Mouse (Mus musculus): ENCODE measurements around the gene Ranbp9.
"Not testable (repeated sequence)": the region's sequence is repeated elsewhere in the genome, so short reads cannot be mapped to it uniquely, and the experiment has no call there.

Ranbp9 gene

GRCm38 (mm10) chr13:43496660-43497059 lies 15.6 kb upstream of the Ranbp9 start:
- no peak for DNase-seq (ENCODE audit: low spot score in 2 of 2)

- no peak for DNase-seq (ENCODE audit: low spot score in 2 of 2)
These were observed 14.6 kb upstream of the Ranbp9 start for GRCm38 (mm10) chr13:43495645-43496044.

DNA sequence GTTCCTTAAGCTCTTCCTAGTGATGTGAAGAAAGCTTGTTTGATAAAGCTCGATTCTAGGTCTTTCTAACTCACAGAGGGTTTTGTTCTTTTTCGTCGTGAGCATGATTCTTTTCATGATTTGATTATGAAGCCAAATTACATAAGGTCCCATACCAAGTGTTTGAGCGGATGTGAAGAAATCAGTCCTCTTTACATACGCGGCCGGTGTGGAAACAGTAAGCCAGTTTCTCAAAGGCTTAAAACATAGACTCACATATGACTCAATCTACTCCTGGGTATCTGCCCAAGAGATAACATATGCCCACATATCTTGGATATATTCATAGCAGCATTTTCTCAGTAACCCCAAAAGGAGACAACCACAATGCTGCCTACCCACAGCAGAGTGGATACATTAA lies 12.6 kb upstream of the Ranbp9 start:
- no peak for DNase-seq (ENCODE audit: low spot score in 2 of 2)

GRCm38 (mm10) chr13:43493058-43493481 lies 12.0 kb upstream of the Ranbp9 start:
- no peak for DNase-seq (ENCODE audit: low spot score in 2 of 2)

- no peak for DNase-seq (ENCODE audit: low spot score in 2 of 2)
These were observed 5.6 kb upstream of the Ranbp9 start for GRCm38 (mm10) chr13:43486501-43487213.

GRCm38 (mm10) chr13:43485278-43485976 lies 4.3 kb upstream of the Ranbp9 start:
- DNase-seq (ENCODE audit: low spot score in 2 of 2) = no peak

- no peak for DNase-seq (ENCODE audit: low spot score in 2 of 2)
These were observed 1.7 kb upstream of the Ranbp9 start for GRCm38 (mm10) chr13:43482782-43483181.

GRCm38 (mm10) chr13:43481859-43482245 lies 770 bp upstream of the Ranbp9 start:
- no peak for DNase-seq (ENCODE audit: low spot score in 2 of 2)

GRCm38 (mm10) chr13:43480595-43480956 lies 506 bp downstream of the Ranbp9 start:
- no peak for DNase-seq (ENCODE audit: low spot score in 2 of 2)

DNA sequence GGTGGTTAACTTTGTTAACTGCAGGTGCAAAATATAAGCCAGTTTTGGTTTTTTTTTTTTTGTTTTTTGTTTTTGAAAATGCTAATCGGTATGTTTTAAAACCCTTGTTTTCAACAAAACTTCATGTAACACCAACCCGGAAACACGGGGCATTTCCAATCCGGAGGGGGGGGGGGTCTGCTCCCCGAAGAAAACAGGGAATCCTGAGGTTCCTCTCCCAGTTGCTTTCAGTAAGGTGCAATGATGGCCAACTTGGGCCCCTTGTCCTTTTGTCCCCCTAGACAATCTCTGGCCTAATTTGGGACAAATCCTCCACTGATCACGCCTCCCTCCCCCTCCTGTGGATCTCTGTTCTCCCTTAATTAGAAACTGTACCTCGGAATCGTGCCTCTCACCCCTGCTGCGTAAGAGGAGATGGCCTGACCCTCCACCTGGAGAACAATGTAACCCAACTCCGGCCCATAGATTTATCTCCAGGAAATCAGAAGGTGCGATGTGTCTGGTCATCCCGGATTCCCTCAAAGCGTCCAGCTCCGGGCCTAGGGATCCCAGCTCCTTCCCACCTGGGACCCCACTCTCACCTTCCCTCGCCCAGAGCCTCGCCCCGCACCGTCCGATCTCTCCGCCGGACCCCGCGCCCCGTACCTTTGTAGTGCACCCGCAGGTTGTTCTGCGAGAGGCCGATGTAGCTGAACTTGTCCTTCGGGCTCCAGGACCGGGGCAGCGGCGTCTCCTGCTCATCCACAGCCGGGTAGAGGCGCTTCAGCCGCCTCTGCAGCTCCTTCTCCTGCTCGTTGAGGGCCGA lies 1.1 kb downstream of the Ranbp9 start:
- DNase-seq (ENCODE audit: low spot score in 2 of 2) = no peak

DNA sequence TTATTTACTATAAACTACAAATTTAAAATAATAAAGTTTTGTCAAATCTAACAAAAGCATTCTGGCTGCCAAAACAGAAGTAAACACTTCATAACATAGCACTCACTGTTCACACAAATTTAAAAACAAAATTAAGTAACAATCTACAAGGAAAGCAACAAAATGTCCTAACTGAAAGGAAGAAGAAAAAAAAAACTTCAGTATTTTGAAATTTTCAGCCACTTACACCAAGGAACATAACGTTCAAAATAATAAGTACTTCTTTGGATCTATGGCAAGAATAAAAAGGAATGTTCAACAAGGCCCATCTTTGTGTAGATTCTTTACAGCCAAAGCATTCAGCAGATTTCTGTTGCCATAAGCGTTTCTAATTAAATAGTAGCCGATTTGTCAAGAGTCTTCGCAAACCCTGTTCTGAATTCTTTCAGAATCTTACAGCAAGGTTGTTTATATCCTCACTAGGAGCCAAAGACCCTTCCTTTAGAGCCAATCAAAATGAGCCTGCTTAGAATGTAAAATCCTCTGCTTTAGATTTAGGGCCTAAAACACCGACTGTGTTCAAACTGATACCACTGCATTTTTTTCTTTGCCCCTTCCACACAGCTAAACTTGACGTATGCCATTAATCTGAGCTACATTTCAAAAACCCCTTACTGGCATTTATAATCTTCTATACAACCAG lies 1.9 kb downstream of the Ranbp9 start:
- DNase-seq (ENCODE audit: low spot score in 2 of 2) = no peak

- no peak for DNase-seq (ENCODE audit: low spot score in 2 of 2)
These were observed 2.5 kb downstream of the Ranbp9 start for GRCm38 (mm10) chr13:43478586-43478985.

- DNase-seq (ENCODE audit: low spot score in 2 of 2) = no peak
These were observed 3.9 kb downstream of the Ranbp9 start for GRCm38 (mm10) chr13:43477098-43477697.

- DNase-seq (ENCODE audit: low spot score in 2 of 2) = no peak
These were observed 4.9 kb downstream of the Ranbp9 start for GRCm38 (mm10) chr13:43476226-43476625.

- no peak for DNase-seq (ENCODE audit: low spot score in 2 of 2)
These were observed 6.4 kb downstream of the Ranbp9 start for GRCm38 (mm10) chr13:43474722-43475121.

DNA sequence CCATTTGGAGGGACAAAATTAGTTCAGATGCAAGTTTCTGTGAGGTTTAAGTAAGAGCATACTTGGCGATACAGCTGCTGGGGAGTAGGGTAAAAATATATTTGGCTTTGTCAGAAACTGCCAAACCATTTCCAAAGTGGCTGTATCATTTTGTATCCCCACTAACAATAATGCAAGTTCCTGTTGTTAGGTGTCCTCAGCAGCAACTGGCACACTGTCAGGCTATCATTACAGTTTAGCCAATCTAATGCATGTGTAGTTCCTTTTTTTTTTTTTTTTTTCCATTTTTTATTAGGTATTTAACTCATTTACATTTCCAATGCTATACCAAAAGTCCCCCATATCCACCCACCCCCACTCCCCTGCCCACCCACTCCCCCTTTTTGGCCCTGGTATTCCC lies 9.2 kb downstream of the Ranbp9 start:
- not testable (repeated sequence) for DNase-seq (ENCODE audit: low spot score in 2 of 2)

- DNase-seq (ENCODE audit: low spot score in 2 of 2) = no peak
These were observed 11.5 kb downstream of the Ranbp9 start for GRCm38 (mm10) chr13:43469607-43470006.

- no peak for DNase-seq (ENCODE audit: low spot score in 2 of 2)
These were observed 16.5 kb downstream of the Ranbp9 start for GRCm38 (mm10) chr13:43464605-43465004.

- no peak for DNase-seq (ENCODE audit: low spot score in 2 of 2)
These were observed 23.9 kb downstream of the Ranbp9 start for GRCm38 (mm10) chr13:43457161-43457560.

- no peak for DNase-seq (ENCODE audit: low spot score in 2 of 2)
These were observed 26.7 kb downstream of the Ranbp9 start for GRCm38 (mm10) chr13:43454431-43454830.

- no peak for DNase-seq (ENCODE audit: low spot score in 2 of 2)
These were observed 28.1 kb downstream of the Ranbp9 start for GRCm38 (mm10) chr13:43452843-43453605.
